Mouse (Mus musculus) liver, embryonic 11.5 days (tissue): ENCODE results near the gene Dlx6. TPM values are rescaled to one million over a fixed set of nuclear protein-coding genes. Genes with fewer than 3 reads are reported as not detected.

ENCODE experiments used
- ATAC-seq: fragments of 200-750 bp; cut with Nextera tagmentation; replicated peaks from 2 replicates; pipeline ENCODE4 v1.8.0; 2017; ENCODE audit warnings: moderate number of reproducible peaks, mild to moderate bottlenecking, moderate TSS enrichment, moderate library complexity; ENCODE audit not compliant: low FRiP score
- DNase-seq: peaks from one replicate; pipeline ENCODE4 v3.0.0-alpha.2; 2017; ENCODE audit warnings: low spot score
- H3K27ac ChIP-seq: fragments of 300-500 bp; sonication (generic); 2 replicates; pipeline ENCODE4 v1.5.1; 2014; ENCODE audit warnings: mild to moderate bottlenecking, low read depth, low read length, control low read depth
- H3K27me3 ChIP-seq: fragments of 300-500 bp; sonication (generic); replicated peaks from 2 replicates; pipeline ENCODE4 v1.6.1; 2014; ENCODE audit warnings: low read length, mixed read lengths; ENCODE audit not compliant: control insufficient read depth, insufficient read depth
- H3K36me3 ChIP-seq: fragments of 300-500 bp; sonication (generic); 2 replicates; pipeline ENCODE4 v1.6.1; 2014; ENCODE audit warnings: mild to moderate bottlenecking, low read length, moderate library complexity, mixed read lengths; ENCODE audit not compliant: control insufficient read depth, insufficient read depth
- H3K4me1 ChIP-seq: fragments of 300-500 bp; sonication (generic); replicated peaks from 2 replicates; pipeline ENCODE4 v1.6.1; 2014; ENCODE audit warnings: low read length, mixed read lengths; ENCODE audit not compliant: control insufficient read depth, insufficient read depth
- H3K4me2 ChIP-seq: fragments of 300-500 bp; sonication (generic); 2 replicates; pipeline ENCODE4 v1.6.1; 2014; ENCODE audit warnings: mild to moderate bottlenecking, control low read depth, moderate library complexity
- H3K4me3 ChIP-seq: fragments of 300-500 bp; sonication (generic); 2 replicates; pipeline ENCODE4 v1.5.1; 2014; ENCODE audit warnings: low read depth, low read length, control low read depth
- H3K9ac ChIP-seq: fragments of 300-500 bp; sonication (generic); 2 replicates; pipeline ENCODE4 v1.6.1; 2014; ENCODE audit warnings: low read depth, low read length, control low read depth
- H3K9me3 ChIP-seq: fragments of 300-500 bp; sonication (generic); 2 replicates; pipeline ENCODE4 v1.6.1; 2016; ENCODE audit warnings: low read length, inconsistent platforms, mixed read lengths; ENCODE audit not compliant: control insufficient read depth
- WGBS: fragments of 180-500 bp; shearing (Covaris S2); extraction: QIAGEN DNeasy Blood & Tissue Kit; methylation state at CpG from one replicate; pipeline ENCODE4 v1.1.7; 2014; 5-methylcytosine and 5-hydroxymethylcytosine counted together
- polyA plus RNA-seq: library from polyadenylated mRNA; unstranded; fragments of >200 nt; fragmentation: Nextera tagmentation; extraction: Ambion mirVana; gene quantifications from 2 replicates; pipeline ENCODE4 v1.2.1, GENCODE M21; 2014

Gene Dlx6
- polyA plus RNA-seq, 1 experiment from 2014 or later = not detected

DNA sequence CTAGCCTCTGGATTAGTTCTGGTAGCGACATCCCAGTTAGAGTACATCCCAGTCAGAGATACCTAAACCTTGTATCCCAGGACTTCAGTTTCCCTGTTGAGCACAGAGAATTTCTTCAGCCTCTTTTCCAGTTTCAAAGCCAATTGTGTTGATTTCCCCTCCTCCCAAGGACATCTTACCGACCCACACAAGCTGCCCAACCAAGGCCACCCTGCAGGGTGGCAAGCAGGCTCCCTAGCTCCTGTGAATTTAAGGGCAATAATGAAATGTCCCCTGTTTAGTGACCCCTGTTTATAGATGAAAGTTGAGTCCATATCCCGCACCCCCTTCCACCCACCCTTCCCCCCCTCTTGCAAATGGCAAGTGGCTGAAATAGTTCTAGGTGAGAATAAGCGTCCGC lies 9.7 kb downstream of the Dlx6 start:
- Histone ChIP-seq H3K36me3 (no peaks in the 10 kb centered on the region), H3K27ac (no peak overlapping the region), H3K4me3 (no peak overlapping the region), H3K4me2 (no peak overlapping the region), H3K27me3 (peaks cover 98% of the 10 kb centered on the region), H3K9me3 (no peaks in the 10 kb centered on the region), H3K9ac (no peak overlapping the region), H3K4me1 (no peaks in the 10 kb centered on the region)
- 6% methylated on average over 5 of the region's 5 CpGs for WGBS
- no peak for ATAC-seq
- no peak for DNase-seq

DNA sequence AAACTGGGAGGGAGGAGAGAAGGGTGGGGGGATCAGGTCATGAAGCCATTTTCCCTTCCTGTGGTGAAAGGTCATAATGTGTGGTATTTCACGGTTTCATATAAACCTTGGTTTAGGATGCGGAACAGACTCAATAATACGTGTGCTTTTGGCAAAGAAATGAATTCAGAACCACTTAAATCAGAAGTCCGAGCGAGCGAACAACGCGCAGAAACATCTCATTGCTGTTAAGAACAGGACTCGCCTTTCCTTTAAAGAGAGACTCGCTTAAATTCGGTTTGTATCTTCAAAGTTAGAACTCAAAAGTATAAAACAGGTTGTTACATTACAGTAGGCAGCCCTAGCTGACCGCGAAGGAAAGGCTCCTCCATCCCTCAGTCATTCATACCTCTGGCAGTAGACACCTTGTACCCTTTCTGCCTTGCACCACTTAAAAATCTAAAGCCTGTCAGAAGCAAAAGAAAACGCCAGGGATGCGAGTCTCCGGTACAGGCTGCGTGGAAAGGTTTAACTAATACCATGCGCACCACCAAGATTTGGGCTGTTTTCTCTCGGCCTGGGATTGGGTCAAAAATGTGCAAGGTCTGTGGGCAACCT lies 10.4 kb downstream of the Dlx6 start:
- peaks cover 100% of the 10 kb centered on the region for H3K27me3 ChIP-seq
- no peak overlapping the region for H3K27ac ChIP-seq
- no peaks in the 10 kb centered on the region for H3K9me3 ChIP-seq
- DNase-seq (no peak), ATAC-seq (no peak)
- H3K4me1 ChIP-seq = no peaks in the 10 kb centered on the region
- no peak overlapping the region for H3K4me2 ChIP-seq
- no peak overlapping the region for H3K9ac ChIP-seq
- H3K4me3 ChIP-seq = no peak overlapping the region
- no peaks in the 10 kb centered on the region for H3K36me3 ChIP-seq
- 3% methylated on average over 19 of the region's 19 CpGs for WGBS

DNA sequence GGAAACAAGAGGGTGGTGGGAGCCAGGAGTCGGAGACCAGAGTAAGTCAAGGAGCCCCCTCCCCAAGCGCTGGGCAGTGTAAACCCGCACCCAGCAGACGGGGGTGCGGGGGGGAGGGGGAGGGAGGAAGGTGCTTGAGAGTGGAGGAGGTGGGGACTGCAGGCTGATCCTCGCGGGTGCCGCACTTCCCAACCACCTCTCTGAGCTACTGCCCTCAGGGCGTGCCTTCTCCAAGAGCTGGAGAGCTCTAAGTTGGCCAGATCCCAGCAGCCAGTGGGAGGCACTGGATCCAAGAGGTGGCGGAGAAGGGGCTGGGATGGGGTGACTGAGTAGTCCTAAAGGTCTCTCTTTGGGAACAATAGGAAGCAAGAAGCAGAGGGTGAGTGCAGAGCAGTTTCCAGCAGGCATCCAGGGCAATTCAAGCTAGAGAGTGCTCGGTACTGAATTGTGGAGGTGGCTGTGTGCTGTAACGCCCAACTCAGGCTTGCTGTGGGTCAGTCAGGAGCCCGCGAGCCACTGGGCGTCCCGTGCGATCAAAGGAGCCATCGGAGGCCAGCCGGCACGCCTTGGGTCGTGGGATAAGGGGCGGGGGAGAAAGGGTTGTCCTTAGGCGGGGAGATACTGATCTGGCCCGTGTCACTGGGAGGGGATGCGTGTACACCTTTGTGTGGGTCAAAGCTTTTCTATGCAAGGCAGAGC lies 11.1 kb downstream of the Dlx6 start:
- ATAC-seq (no peak), DNase-seq (no peak)
- H3K9me3 ChIP-seq = no peaks in the 10 kb centered on the region
- no peaks in the 10 kb centered on the region for H3K36me3 ChIP-seq
- no peak overlapping the region for H3K4me2 ChIP-seq
- H3K27me3 ChIP-seq = peaks cover 100% of the 10 kb centered on the region
- no peak overlapping the region for H3K4me3 ChIP-seq
- H3K9ac ChIP-seq = no peak overlapping the region
- WGBS = 2% methylated on average over 24 of the region's 25 CpGs
- H3K27ac ChIP-seq = no peak overlapping the region
- no peaks in the 10 kb centered on the region for H3K4me1 ChIP-seq

DNA sequence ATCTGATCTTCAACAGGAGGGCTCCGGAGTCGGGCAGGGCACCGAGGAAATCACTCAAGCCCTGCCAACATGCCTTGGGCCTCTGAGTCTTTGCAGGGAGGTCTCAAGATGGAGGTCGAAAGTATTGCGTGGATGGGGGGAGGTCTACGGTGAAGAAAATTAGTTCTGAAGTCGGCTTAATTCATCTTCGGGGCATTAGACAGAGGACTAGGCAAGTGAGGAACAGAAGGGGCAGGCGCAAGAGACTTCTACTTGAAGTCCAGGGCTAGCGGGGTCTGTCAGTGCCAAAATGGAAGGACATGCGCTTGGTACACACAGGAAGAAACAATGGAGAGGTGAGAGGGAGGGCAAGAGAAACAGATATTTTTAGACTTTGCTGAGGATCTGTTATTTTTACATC lies 12.0 kb downstream of the Dlx6 start:
- no peak overlapping the region for H3K27ac ChIP-seq
- no peak overlapping the region for H3K9ac ChIP-seq
- H3K36me3 ChIP-seq = no peaks in the 10 kb centered on the region
- H3K4me3 ChIP-seq = no peak overlapping the region
- H3K9me3 ChIP-seq = no peaks in the 10 kb centered on the region
- DNase-seq = no peak
- no peaks in the 10 kb centered on the region for H3K4me1 ChIP-seq
- no peak overlapping the region for H3K4me2 ChIP-seq
- H3K27me3 ChIP-seq = peaks cover 100% of the 10 kb centered on the region
- ATAC-seq = no peak
- 1% methylated on average over 11 of the region's 11 CpGs for WGBS

DNA sequence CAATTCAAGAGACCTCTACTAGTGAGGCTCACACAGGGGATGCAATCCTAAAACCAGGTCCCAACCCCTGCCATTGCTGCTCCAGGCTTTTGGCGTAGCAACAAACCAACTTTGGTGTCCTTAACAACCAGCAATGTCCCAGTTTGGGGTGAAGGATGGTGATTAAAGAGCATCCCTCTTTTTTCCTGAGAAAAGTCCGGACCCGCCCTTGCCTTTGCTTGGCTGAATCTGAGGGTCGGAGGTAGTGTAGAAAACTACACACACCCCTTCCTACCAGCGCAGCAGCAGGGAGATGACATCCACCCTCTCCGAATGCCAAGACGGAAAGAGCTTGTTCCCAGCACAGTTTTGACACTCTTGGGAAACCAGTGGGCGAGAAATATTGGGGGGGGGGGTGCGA lies 12.5 kb downstream of the Dlx6 start:
- Histone ChIP-seq H3K9ac (no peak overlapping the region), H3K4me2 (no peak overlapping the region), H3K27ac (no peak overlapping the region), H3K4me3 (no peak overlapping the region), H3K4me1 (no peaks in the 10 kb centered on the region), H3K9me3 (no peaks in the 10 kb centered on the region), H3K36me3 (no peaks in the 10 kb centered on the region), H3K27me3 (peaks cover 100% of the 10 kb centered on the region)
- DNase-seq (no peak), ATAC-seq (no peak)
- 6% methylated on average over 9 of the region's 9 CpGs for WGBS

DNA sequence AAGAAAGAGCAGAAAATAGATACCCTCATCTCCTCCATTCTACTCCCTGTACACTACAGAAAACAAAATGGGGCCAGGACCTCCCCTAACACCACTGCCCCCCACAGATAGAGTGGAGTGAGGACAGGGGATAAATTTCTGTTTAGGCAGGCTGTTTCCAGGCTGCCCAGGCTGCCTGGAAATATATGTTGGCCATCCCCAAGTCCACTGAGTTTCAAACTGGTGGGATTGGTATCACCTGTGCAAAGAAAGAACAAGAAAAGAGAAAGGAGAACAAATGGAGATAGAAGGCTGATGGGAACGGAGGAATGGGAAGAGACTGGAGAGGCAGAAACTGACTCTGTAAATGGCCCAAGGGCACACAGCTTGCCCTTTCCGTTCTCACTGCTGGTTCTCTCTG lies 13.1 kb downstream of the Dlx6 start:
- 5% methylated on average over 2 of the region's 2 CpGs for WGBS
- Histone ChIP-seq H3K4me2 (no peak overlapping the region), H3K4me3 (no peak overlapping the region), H3K27ac (no peak overlapping the region), H3K9ac (no peak overlapping the region), H3K4me1 (no peaks in the 10 kb centered on the region; the same call in 1 of the 2 replicates), H3K27me3 (peaks cover 100% of the 10 kb centered on the region), H3K36me3 (no peaks in the 10 kb centered on the region), H3K9me3 (no peaks in the 10 kb centered on the region)
- ATAC-seq = no peak
- no peak for DNase-seq

DNA sequence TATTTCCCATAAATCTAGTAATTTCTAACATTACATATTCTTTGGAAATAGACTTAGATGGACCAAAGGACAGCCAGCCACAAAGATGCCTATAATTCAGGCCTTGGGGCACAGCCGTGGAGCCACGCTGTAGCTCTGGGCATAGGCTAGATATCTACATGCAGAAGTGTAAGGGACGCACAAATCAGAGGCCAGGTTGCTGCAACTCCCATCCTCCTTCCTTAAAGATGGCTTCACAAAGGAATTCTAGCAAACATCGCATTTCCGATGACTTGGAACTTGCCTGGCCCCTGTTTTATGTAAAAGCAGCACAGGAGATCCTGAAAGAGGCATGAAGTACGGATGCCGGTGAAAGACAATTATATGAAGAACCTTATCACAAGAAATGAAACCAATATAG lies 13.6 kb downstream of the Dlx6 start:
- ATAC-seq = no peak
- no peak for DNase-seq
- Histone ChIP-seq H3K27me3 (peaks cover 100% of the 10 kb centered on the region), H3K4me1 (no peaks in the 10 kb centered on the region; the same call in 1 of the 2 replicates), H3K27ac (no peak overlapping the region), H3K36me3 (no peaks in the 10 kb centered on the region), H3K9ac (no peak overlapping the region), H3K9me3 (no peaks in the 10 kb centered on the region), H3K4me2 (no peak overlapping the region), H3K4me3 (no peak overlapping the region)
- WGBS = 5% methylated on average over 7 of the region's 7 CpGs

DNA sequence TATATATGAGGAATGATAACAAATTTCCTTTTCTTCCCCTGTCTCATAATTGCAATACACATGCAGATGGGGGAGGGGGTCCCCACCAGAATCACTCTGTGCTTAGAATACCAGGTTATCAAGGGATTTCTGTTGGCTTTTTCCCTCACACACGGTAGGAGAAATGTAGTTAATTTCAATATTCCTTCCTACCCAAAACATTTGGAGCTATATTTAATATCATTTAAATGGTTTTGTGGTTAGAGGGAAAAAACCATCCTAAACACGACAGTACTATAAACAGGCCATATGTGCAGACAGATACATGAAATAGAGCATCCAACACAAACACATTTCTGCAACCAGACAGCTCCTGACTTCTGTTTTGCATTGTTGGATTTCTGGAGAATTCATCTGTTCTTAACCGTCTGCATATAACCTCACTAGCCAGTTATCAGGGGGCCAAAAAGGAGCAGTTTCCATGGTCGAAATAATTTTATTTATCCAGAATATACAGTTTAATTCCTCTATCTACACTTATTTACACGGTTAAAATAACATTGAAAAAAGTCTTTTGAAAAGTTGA lies 14.3 kb downstream of the Dlx6 start:
- no peak overlapping the region for H3K4me2 ChIP-seq
- peaks cover 100% of the 10 kb centered on the region for H3K27me3 ChIP-seq
- WGBS = 9% methylated on average over 5 of the region's 5 CpGs
- H3K27ac ChIP-seq = no peak overlapping the region
- DNase-seq = no peak
- H3K9ac ChIP-seq = no peak overlapping the region
- ATAC-seq = no peak
- H3K9me3 ChIP-seq = no peaks in the 10 kb centered on the region
- no peaks in the 10 kb centered on the region; the same call in 1 of the 2 replicates for H3K4me1 ChIP-seq
- H3K36me3 ChIP-seq = no peaks in the 10 kb centered on the region
- no peak overlapping the region for H3K4me3 ChIP-seq
